Mouse (Mus musculus) kidney, adult 2 months (tissue): ENCODE results near the gene Megf8.

Source experiments
- CTCF ChIP-seq: fragments of 200-500 bp; conservative IDR thresholded peaks from 2 replicates; pipeline ENCODE4 v1.5.1; 2011; ENCODE audit warnings: low read depth, mild to moderate bottlenecking, control low read depth, low read length, moderate library complexity, mixed read lengths; ENCODE audit not compliant: insufficient read depth, insufficient read length
- POLR2A ChIP-seq: fragments of 200-500 bp; IDR thresholded peaks from one replicate; pipeline ENCODE4 v1.6.1; 2011; ENCODE audit warnings: low read depth, low read length, control low read depth

GRCm38 (mm10) chr7:25294960-25295722 is 21.8 kb upstream of the Megf8 start:
- TF ChIP-seq CTCF (no peak), POLR2A (no peak)
